ENCODE assay signal across 8 mouse cellular contexts in genomic region chr8:61590551-61591431, GRCm38 (mm10).
DNase-seq lines count a peak whose midpoint lies in the region; ATAC-seq and TF ChIP-seq lines count a peak whose summit lies in the region.

No protein-coding gene starts in this region.

- H3K4me3 ChIP-seq in E14TG2a.4 (replicated peaks; ENCODE audit: low read length), result peak overlapping the region; percentile 93
- peak overlapping the region; percentile 69 for H3K4me3 ChIP-seq in forebrain, embryonic 11.5 days (ENCODE audit: low read depth, low read length)
- peak overlapping the region; percentile 68 for H3K4me3 ChIP-seq in heart, embryonic 16.5 days (ENCODE audit: low read length)
- peak overlapping the region; percentile 65 for H3K4me3 ChIP-seq in liver, embryonic 16.5 days (ENCODE audit: low read depth, low read length)
- H3K4me3 ChIP-seq in neural tube, embryonic 13.5 days, result peak overlapping the region; percentile 63

- TF ChIP-seq CTCF in E14TG2a.4 (conservative IDR thresholded peaks at IDR 0.05; ENCODE audit: low read length), result no peak

- WGBS in forebrain, embryonic 11.5 days, result under 1% methylated on average over 35 of the region's 35 CpGs
- under 1% methylated on average over 35 of the region's 35 CpGs for WGBS in heart, embryonic 16.5 days
- WGBS in liver, embryonic 16.5 days (ENCODE audit: insufficient replicate concordance), result under 1% methylated on average over 35 of the region's 35 CpGs
- WGBS in neural tube, embryonic 13.5 days, result under 1% methylated on average over 35 of the region's 35 CpGs

- H3K4me1 ChIP-seq in E14TG2a.4 (replicated peaks; ENCODE audit: low read depth, low read length), result peaks cover 19% of the 10 kb centered on the region
- H3K4me1 ChIP-seq in forebrain, embryonic 11.5 days (replicated peaks; ENCODE audit: control insufficient read depth, insufficient read depth, low read length), result peaks cover 2% of the 10 kb centered on the region; the same call in 1 of the 2 replicates
- H3K4me1 ChIP-seq in heart, embryonic 16.5 days (ENCODE audit: control insufficient read depth, insufficient read depth, low read length), result peaks cover 25% of the 10 kb centered on the region
- H3K4me1 ChIP-seq in liver, embryonic 16.5 days (ENCODE audit: control insufficient read depth, low read depth, low read length), result peaks cover 3% of the 10 kb centered on the region
- H3K4me1 ChIP-seq in neural tube, embryonic 13.5 days (replicated peaks), result peaks cover 38% of the 10 kb centered on the region

- peaks cover 22% of the 10 kb centered on the region for H3K27me3 ChIP-seq in E14TG2a.4 (ENCODE audit: insufficient read depth, low read length)
- H3K27me3 ChIP-seq in forebrain, embryonic 11.5 days (ENCODE audit: control insufficient read depth, insufficient read depth, low read length), result no peaks in the 10 kb centered on the region
- H3K27me3 ChIP-seq in heart, embryonic 16.5 days (ENCODE audit: control insufficient read depth, insufficient read depth, low read length), result no peaks in the 10 kb centered on the region
- H3K27me3 ChIP-seq in liver, embryonic 16.5 days (ENCODE audit: control insufficient read depth, insufficient read depth, low read depth, low read length), result no peaks in the 10 kb centered on the region
- H3K27me3 ChIP-seq in neural tube, embryonic 13.5 days, result no peaks in the 10 kb centered on the region

- H3K9ac ChIP-seq in forebrain, embryonic 11.5 days (ENCODE audit: low read length), result peak overlapping the region; percentile 79
- peak overlapping the region; percentile 79 for H3K9ac ChIP-seq in heart, embryonic 16.5 days (ENCODE audit: low read length)
- peak overlapping the region; percentile 64 for H3K9ac ChIP-seq in liver, embryonic 16.5 days (ENCODE audit: low read depth, low read length)
- peak overlapping the region; percentile 77 for H3K9ac ChIP-seq in neural tube, embryonic 13.5 days

- no peaks in the 10 kb centered on the region for H3K9me3 ChIP-seq in E14TG2a.4 (ENCODE audit: low read length)
- no peaks in the 10 kb centered on the region for H3K9me3 ChIP-seq in forebrain, embryonic 11.5 days (ENCODE audit: control insufficient read depth, low read length)
- H3K9me3 ChIP-seq in heart, embryonic 16.5 days (replicated peaks; ENCODE audit: control insufficient read depth, low read length), result no peaks in the 10 kb centered on the region
- H3K9me3 ChIP-seq in liver, embryonic 16.5 days (replicated peaks; ENCODE audit: control insufficient read depth, low read length), result no peaks in the 10 kb centered on the region
- no peaks in the 10 kb centered on the region for H3K9me3 ChIP-seq in neural tube, embryonic 13.5 days

- H3K36me3 ChIP-seq in E14TG2a.4 (ENCODE audit: insufficient read depth, low read length), result no peaks in the 10 kb centered on the region
- no peaks in the 10 kb centered on the region for H3K36me3 ChIP-seq in forebrain, embryonic 11.5 days (ENCODE audit: control insufficient read depth, insufficient read depth, low read length)
- no peaks in the 10 kb centered on the region; the same call in 1 of the 2 replicates for H3K36me3 ChIP-seq in heart, embryonic 16.5 days (ENCODE audit: control insufficient read depth, insufficient read depth)
- H3K36me3 ChIP-seq in liver, embryonic 16.5 days (ENCODE audit: control insufficient read depth, insufficient read depth), result no peaks in the 10 kb centered on the region
- no peaks in the 10 kb centered on the region for H3K36me3 ChIP-seq in neural tube, embryonic 13.5 days

- peak; percentile 92 for ATAC-seq in forebrain, embryonic 11.5 days (replicated peaks; ENCODE audit: low FRiP score)
- ATAC-seq in heart, embryonic 16.5 days (replicated peaks; ENCODE audit: extremely low read depth, insufficient read depth, low FRiP score), result peak; percentile 86
- peak; percentile 87 for ATAC-seq in liver, embryonic 16.5 days (ENCODE audit: low read depth)
- peak; percentile 89 for ATAC-seq in neural tube, embryonic 13.5 days (ENCODE audit: low read depth)

- DNase-seq in c-Kit-negative CD71-positive TER-119-positive erythroid progenitor cells, embryonic 14.5 days (ENCODE audit: low read depth, low spot score), result peak; percentile 1
- DNase-seq in forebrain, embryonic 11.5 days (ENCODE audit: low spot score), result peak; percentile 92
- peak; percentile 92 for DNase-seq in kidney, postnatal 14 days
- DNase-seq in thymus, adult 18-20 months, result peak; percentile 72 to 75

- H3K27ac ChIP-seq in forebrain, embryonic 11.5 days (ENCODE audit: low read depth, low read length), result peak overlapping the region; percentile 75; the same call in 1 of the 2 replicates
- peak overlapping the region; percentile 90 for H3K27ac ChIP-seq in heart, embryonic 16.5 days (ENCODE audit: low read length)
- H3K27ac ChIP-seq in liver, embryonic 16.5 days (ENCODE audit: low read length), result peak overlapping the region; percentile 74
- H3K27ac ChIP-seq in neural tube, embryonic 13.5 days (replicated peaks), result peak overlapping the region; percentile 76

- peak overlapping the region; percentile 71 for H3K4me2 ChIP-seq in forebrain, embryonic 11.5 days (ENCODE audit: low read depth, low read length, severe bottlenecking)
- peak overlapping the region; percentile 75 for H3K4me2 ChIP-seq in heart, embryonic 16.5 days (ENCODE audit: low read depth, low read length)
- peak overlapping the region; percentile 60 for H3K4me2 ChIP-seq in liver, embryonic 16.5 days (ENCODE audit: low read depth, low read length)
- H3K4me2 ChIP-seq in neural tube, embryonic 13.5 days, result peak overlapping the region; percentile 87

Comparison
In these comparisons a context has a peak if more than half of its experiments do, and no peak if none do; other contexts are left out.
1. Peak in every context shown above with its lines: DNase-seq, ATAC-seq, H3K4me3 ChIP-seq and H3K27ac ChIP-seq.
2. DNase-seq: peak in every context shown above with its lines; median percentile 92 in forebrain, embryonic 11.5 days; 92 in kidney, postnatal 14 days; 74 in thymus, adult 18-20 months; 1 in c-Kit-negative CD71-positive TER-119-positive erythroid progenitor cells, embryonic 14.5 days.